Mouse (Mus musculus): ENCODE results near the gene Pigc. TPM values are rescaled to one million over a fixed set of nuclear protein-coding genes. Genes with fewer than 3 reads are reported as not detected.
A peak's percentile ranks its signal among the peaks of the same experiment; 100 is the strongest.

Pigc gene
- polyA plus RNA-seq, 1 experiment = 19.7 TPM

- H3K27ac ChIP-seq (ENCODE audit: insufficient read depth, low read length) = 0 out of 2 replicates have a peak overlapping the region, but pooled peaks have one; percentile 12
- TF ChIP-seq POLR2A (IDR thresholded peaks at IDR 0.05; ENCODE audit: extremely low read depth, insufficient read depth, low read length) = no peak
- no peak for TF ChIP-seq CTCF (IDR thresholded peaks at IDR 0.05; ENCODE audit: extremely low read depth, insufficient read depth, low read length)
Observed at GRCm38 (mm10) chr1:162004821-162005770, 36.1 kb downstream of the Pigc start.

DNA sequence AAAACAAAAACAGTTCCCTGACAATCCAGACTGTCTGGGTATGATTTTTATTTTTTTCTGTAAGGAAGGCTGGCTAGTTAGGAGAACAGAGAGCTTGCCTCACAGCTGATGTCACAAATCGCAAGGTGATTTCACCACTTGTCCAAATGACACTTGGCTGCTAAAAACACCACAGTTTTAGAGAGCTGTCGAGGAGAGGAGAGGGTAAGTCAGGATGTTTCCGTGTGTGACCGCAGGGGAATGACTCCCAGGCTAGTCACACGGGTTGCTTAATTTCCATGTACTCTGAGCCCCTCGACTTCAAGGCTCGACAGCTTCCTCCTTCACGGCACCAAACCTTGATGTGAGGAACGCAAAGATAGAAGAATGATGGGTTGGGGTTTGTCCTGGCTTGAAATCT, 37.1 kb downstream of the Pigc start:
- Histone ChIP-seq H3K4me1 (ENCODE audit: control insufficient read depth, insufficient read depth, low read length) (peaks cover 1% of the 10 kb centered on the region; the same call in 1 of the 2 replicates), H3K27ac (ENCODE audit: insufficient read depth, low read length) (no peak overlapping the region), H3K4me3 (ENCODE audit: insufficient read depth, low read length) (no peak overlapping the region)
- TF ChIP-seq POLR2A (IDR thresholded peaks at IDR 0.05; ENCODE audit: extremely low read depth, insufficient read depth, low read length) (no peak), CTCF (IDR thresholded peaks at IDR 0.05; ENCODE audit: extremely low read depth, insufficient read depth, low read length) (no peak)

More at GRCm38 (mm10) chr1:162004821-162005770, 36.1 kb downstream of the Pigc start:
- peaks cover 1% of the 10 kb centered on the region; the same call in 1 of the 2 replicates for H3K4me1 ChIP-seq (ENCODE audit: control insufficient read depth, insufficient read depth, low read length)
- H3K4me3 ChIP-seq (ENCODE audit: insufficient read depth, low read length) = no peak overlapping the region

DNA sequence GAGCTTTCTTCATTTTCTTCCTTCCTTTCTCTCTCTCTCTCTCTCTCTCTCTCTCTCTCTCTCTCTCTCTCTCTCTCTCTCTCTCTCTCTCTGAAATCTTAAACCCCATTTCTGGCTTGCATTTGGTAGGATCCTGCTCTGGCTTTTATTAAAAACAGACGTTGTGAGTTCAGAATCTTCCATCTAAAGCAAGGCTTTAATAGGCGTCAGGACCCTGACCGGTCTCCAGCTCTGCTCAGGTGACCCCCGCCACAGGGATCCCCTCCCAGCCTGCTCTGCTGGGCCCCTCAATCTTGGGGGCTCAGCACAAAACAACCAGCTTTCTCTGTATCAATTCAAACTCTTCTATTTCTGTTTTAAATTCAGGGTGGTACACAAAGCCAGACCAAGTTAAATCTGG, 39.2 kb downstream of the Pigc start:
- Histone ChIP-seq H3K4me3 (ENCODE audit: insufficient read depth, low read length) (no peak overlapping the region), H3K4me1 (ENCODE audit: control insufficient read depth, insufficient read depth, low read length) (no peaks in the 10 kb centered on the region), H3K27ac (ENCODE audit: insufficient read depth, low read length) (no peak overlapping the region)
- no peak for TF ChIP-seq POLR2A (IDR thresholded peaks at IDR 0.05; ENCODE audit: extremely low read depth, insufficient read depth, low read length)
- no peak for TF ChIP-seq CTCF (IDR thresholded peaks at IDR 0.05; ENCODE audit: extremely low read depth, insufficient read depth, low read length)

- H3K4me1 ChIP-seq (ENCODE audit: control insufficient read depth, insufficient read depth, low read length) = no peaks in the 10 kb centered on the region
- no peak overlapping the region for H3K4me3 ChIP-seq (ENCODE audit: insufficient read depth, low read length)
- TF ChIP-seq POLR2A (IDR thresholded peaks at IDR 0.05; ENCODE audit: extremely low read depth, insufficient read depth, low read length) = no peak
- no peak for TF ChIP-seq CTCF (IDR thresholded peaks at IDR 0.05; ENCODE audit: extremely low read depth, insufficient read depth, low read length)
- no peak overlapping the region for H3K27ac ChIP-seq (ENCODE audit: insufficient read depth, low read length)
Observed at GRCm38 (mm10) chr1:162008631-162009067, 39.7 kb downstream of the Pigc start.

DNA sequence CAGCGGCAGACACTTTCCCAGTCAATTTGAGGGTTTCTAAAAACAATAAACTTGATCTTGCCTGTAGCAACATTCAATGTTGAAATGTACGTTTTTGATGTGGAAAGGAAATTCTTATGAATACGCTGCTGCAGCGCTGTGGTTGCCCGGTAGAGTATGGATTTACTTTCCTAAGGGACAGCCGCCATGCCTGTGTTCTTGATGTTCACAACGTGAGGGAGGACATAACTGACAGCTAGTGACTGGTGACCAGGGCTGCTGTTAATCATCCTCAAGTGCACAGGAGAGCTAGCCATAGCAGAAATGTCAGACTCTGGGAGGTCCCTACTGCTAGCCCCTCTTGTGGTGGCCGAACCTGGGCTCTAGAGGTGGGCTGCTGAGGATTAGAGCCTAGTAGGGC, 40.1 kb downstream of the Pigc start:
- TF ChIP-seq POLR2A (IDR thresholded peaks at IDR 0.05; ENCODE audit: extremely low read depth, insufficient read depth, low read length) = no peak
- TF ChIP-seq CTCF (IDR thresholded peaks at IDR 0.05; ENCODE audit: extremely low read depth, insufficient read depth, low read length) = no peak
- no peak overlapping the region for H3K27ac ChIP-seq (ENCODE audit: insufficient read depth, low read length)
- H3K4me1 ChIP-seq (ENCODE audit: control insufficient read depth, insufficient read depth, low read length) = no peaks in the 10 kb centered on the region
- H3K4me3 ChIP-seq (ENCODE audit: insufficient read depth, low read length) = no peak overlapping the region

GRCm38 (mm10) chr1:162011523-162012245, 42.7 kb downstream of the Pigc start:
- Histone ChIP-seq H3K4me1 (ENCODE audit: control insufficient read depth, insufficient read depth, low read length) (no peaks in the 10 kb centered on the region), H3K27ac (ENCODE audit: insufficient read depth, low read length) (no peak overlapping the region), H3K4me3 (ENCODE audit: insufficient read depth, low read length) (no peak overlapping the region)
- TF ChIP-seq POLR2A (IDR thresholded peaks at IDR 0.05; ENCODE audit: extremely low read depth, insufficient read depth, low read length) (no peak), CTCF (IDR thresholded peaks at IDR 0.05; ENCODE audit: extremely low read depth, insufficient read depth, low read length) (no peak)

- TF ChIP-seq POLR2A (IDR thresholded peaks at IDR 0.05; ENCODE audit: extremely low read depth, insufficient read depth, low read length) (no peak), CTCF (IDR thresholded peaks at IDR 0.05; ENCODE audit: extremely low read depth, insufficient read depth, low read length) (no peak)
- Histone ChIP-seq H3K27ac (ENCODE audit: insufficient read depth, low read length) (no peak overlapping the region), H3K4me1 (ENCODE audit: control insufficient read depth, insufficient read depth, low read length) (no peaks in the 10 kb centered on the region), H3K4me3 (ENCODE audit: insufficient read depth, low read length) (no peak overlapping the region)
Observed at GRCm38 (mm10) chr1:162013561-162013960, 44.6 kb downstream of the Pigc start.

- TF ChIP-seq POLR2A (IDR thresholded peaks at IDR 0.05; ENCODE audit: extremely low read depth, insufficient read depth, low read length) = no peak
- no peak for TF ChIP-seq CTCF (IDR thresholded peaks at IDR 0.05; ENCODE audit: extremely low read depth, insufficient read depth, low read length)
- Histone ChIP-seq H3K4me3 (ENCODE audit: insufficient read depth, low read length) (no peak overlapping the region), H3K4me1 (ENCODE audit: control insufficient read depth, insufficient read depth, low read length) (no peaks in the 10 kb centered on the region), H3K27ac (ENCODE audit: insufficient read depth, low read length) (no peak overlapping the region)
Observed at GRCm38 (mm10) chr1:162015247-162015862, 46.4 kb downstream of the Pigc start.

DNA sequence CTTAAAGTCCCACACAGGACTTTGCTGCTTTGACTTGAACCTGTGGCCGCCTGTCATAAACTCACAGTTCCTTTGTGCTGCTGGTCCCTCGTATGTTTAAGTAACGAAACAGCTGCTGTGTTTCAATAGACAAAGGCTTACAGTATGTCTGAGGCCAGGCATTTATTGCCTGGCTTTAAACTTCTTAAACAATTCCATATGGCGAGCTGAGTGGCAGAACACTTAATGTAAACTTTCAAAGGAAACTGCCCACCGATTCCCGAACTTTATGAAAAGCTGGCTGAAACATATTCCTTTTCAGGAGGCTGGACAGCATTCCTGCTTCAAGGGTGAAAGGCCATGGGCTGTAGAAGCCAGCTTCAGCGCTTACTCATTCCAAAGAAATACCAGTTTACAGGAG, 48.0 kb downstream of the Pigc start:
- Histone ChIP-seq H3K4me3 (ENCODE audit: insufficient read depth, low read length) (no peak overlapping the region), H3K27ac (ENCODE audit: insufficient read depth, low read length) (no peak overlapping the region)
- TF ChIP-seq CTCF (IDR thresholded peaks at IDR 0.05; ENCODE audit: extremely low read depth, insufficient read depth, low read length) (no peak), POLR2A (IDR thresholded peaks at IDR 0.05; ENCODE audit: extremely low read depth, insufficient read depth, low read length) (no peak)

More for the DNA sequence above, 48.0 kb downstream of the Pigc start:
- H3K4me1 ChIP-seq (ENCODE audit: control insufficient read depth, insufficient read depth, low read length) = no peaks in the 10 kb centered on the region
